Mouse (Mus musculus): ENCODE results near the gene Trim41.

DNA sequence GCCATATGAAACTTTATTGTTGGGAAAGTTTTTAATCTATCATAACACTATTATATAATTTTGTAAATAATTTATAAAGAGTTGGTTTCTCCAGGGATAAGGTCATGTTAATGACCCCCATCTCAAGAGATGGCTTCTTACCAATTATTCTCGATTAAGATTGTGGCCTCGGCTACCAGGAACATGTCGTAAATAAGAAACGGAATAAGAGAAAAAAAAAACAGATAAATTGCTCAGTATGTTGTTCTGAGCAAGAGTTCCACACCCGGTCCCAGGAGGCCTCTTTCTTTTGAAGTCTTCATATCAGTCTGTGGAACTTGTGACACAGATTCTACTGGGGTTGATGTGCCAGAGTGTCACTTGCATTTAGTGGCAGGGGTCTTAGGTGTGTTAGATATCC, 24.1 kb upstream of the Trim41 start:
- no peak for TF ChIP-seq CTCF (IDR thresholded peaks at IDR 0.05; ENCODE audit: low read depth)
- TF ChIP-seq EP300 (IDR thresholded peaks at IDR 0.05; ENCODE audit: low read depth), result no peak

All from heart, postnatal 0 days (tissue).